Mouse (Mus musculus) hindbrain, embryonic 16.5 days (tissue): Measurements from ENCODE around the gene Actl11. TPM values are rescaled to one million over a fixed set of nuclear protein-coding genes. Genes with fewer than 3 reads are reported as not detected.

Experiments used
- ATAC-seq: fragments of 200-750 bp; cut with Nextera tagmentation; 2 replicates; pipeline ENCODE4 v1.8.0; 2017; ENCODE audit warnings: moderate TSS enrichment, moderate library complexity
- H3K27ac ChIP-seq: fragments of 300-500 bp; sonication (generic); 2 replicates; pipeline ENCODE4 v1.5.1; 2014; ENCODE audit warnings: low read depth, mild to moderate bottlenecking, control low read depth, low read length, moderate library complexity
- H3K27me3 ChIP-seq: fragments of 300-500 bp; sonication (generic); replicated peaks from 2 replicates; pipeline ENCODE4 v1.6.1; 2014; ENCODE audit warnings: low read length; ENCODE audit not compliant: control insufficient read depth, insufficient read depth
- H3K36me3 ChIP-seq: fragments of 300-500 bp; sonication (generic); 2 replicates; pipeline ENCODE4 v1.6.1; 2014; ENCODE audit warnings: mild to moderate bottlenecking, low read length, moderate library complexity, mixed read lengths; ENCODE audit not compliant: control insufficient read depth, insufficient read depth
- H3K4me1 ChIP-seq: fragments of 300-500 bp; sonication (generic); 2 replicates; pipeline ENCODE4 v1.6.1; 2014; ENCODE audit warnings: low read depth, low read length; ENCODE audit not compliant: control insufficient read depth, insufficient read depth
- H3K4me2 ChIP-seq: fragments of 300-500 bp; sonication (generic); 2 replicates; pipeline ENCODE4 v1.6.1; 2014; ENCODE audit warnings: mild to moderate bottlenecking, low read length, control low read depth, moderate library complexity
- H3K4me3 ChIP-seq: fragments of 300-500 bp; sonication (generic); 2 replicates; pipeline ENCODE4 v1.5.1; 2014; ENCODE audit warnings: mild to moderate bottlenecking, low read length, control low read depth, moderate library complexity
- H3K9ac ChIP-seq: fragments of 300-500 bp; sonication (generic); 2 replicates; pipeline ENCODE4 v1.6.1; 2014; ENCODE audit warnings: low read depth, mild to moderate bottlenecking, control low read depth, low read length, moderate library complexity
- H3K9me3 ChIP-seq: fragments of 300-500 bp; sonication (generic); 2 replicates; pipeline ENCODE4 v1.6.1; 2014; ENCODE audit warnings: mild to moderate bottlenecking, low read length, moderate library complexity; ENCODE audit not compliant: control insufficient read depth
- WGBS: fragments of 180-500 bp; shearing (Covaris S2); extraction: QIAGEN DNeasy Blood & Tissue Kit; methylation state at CpG from one replicate; pipeline ENCODE4 v1.1.7; 2014; 5-methylcytosine and 5-hydroxymethylcytosine counted together
- polyA plus RNA-seq: library from polyadenylated mRNA; unstranded; fragments of >200 nt; fragmentation: Nextera tagmentation; extraction: Ambion mirVana; gene quantifications from 2 replicates; pipeline ENCODE4 v1.2.1, GENCODE M21; 2015

Gene Actl11
- polyA plus RNA-seq, 1 experiment from 2014 or later: not detected

GRCm38 (mm10) chr9:107964681-107965080 lies 36.4 kb downstream of the Actl11 start:
- H3K9ac ChIP-seq: no peak overlapping the region
- no peak overlapping the region for H3K4me3 ChIP-seq
- no peak overlapping the region for H3K4me2 ChIP-seq
- peaks cover 16% of the 10 kb centered on the region for H3K4me1 ChIP-seq
- 92% methylated on average over 9 of the region's 9 CpGs for WGBS
- ATAC-seq: no peak
- H3K27ac ChIP-seq: no peak overlapping the region
- no peaks in the 10 kb centered on the region for H3K9me3 ChIP-seq
- H3K27me3 ChIP-seq: no peaks in the 10 kb centered on the region
- H3K36me3 ChIP-seq: no peaks in the 10 kb centered on the region

GRCm38 (mm10) chr9:107966676-107967075 lies 38.4 kb downstream of the Actl11 start:
- Histone ChIP-seq H3K4me3 (no peak overlapping the region), H3K4me2 (no peak overlapping the region), H3K4me1 (peaks cover 6% of the 10 kb centered on the region), H3K9me3 (no peaks in the 10 kb centered on the region), H3K36me3 (0 out of 2 replicates have a peak, but pooled peaks cover 2% of the 10 kb centered on the region), H3K27me3 (no peaks in the 10 kb centered on the region), H3K9ac (no peak overlapping the region), H3K27ac (no peak overlapping the region)
- no peak for ATAC-seq
- 87% methylated on average over 10 of the region's 10 CpGs for WGBS

- H3K9me3 ChIP-seq: no peaks in the 10 kb centered on the region
- no peak overlapping the region for H3K4me2 ChIP-seq
- H3K27ac ChIP-seq: no peak overlapping the region
- H3K4me1 ChIP-seq: no peaks in the 10 kb centered on the region
- H3K27me3 ChIP-seq: no peaks in the 10 kb centered on the region
- H3K4me3 ChIP-seq: no peak overlapping the region
- WGBS: 86% methylated on average over 6 of the region's 6 CpGs
- no peak for ATAC-seq
- H3K36me3 ChIP-seq: 0 out of 2 replicates have a peak, but pooled peaks cover 3% of the 10 kb centered on the region
- H3K9ac ChIP-seq: no peak overlapping the region
Measured at GRCm38 (mm10) chr9:107967437-107967836, 39.2 kb downstream of the Actl11 start.

GRCm38 (mm10) chr9:107968531-107968930 lies 40.3 kb downstream of the Actl11 start:
- Histone ChIP-seq H3K27me3 (no peaks in the 10 kb centered on the region), H3K36me3 (0 out of 2 replicates have a peak, but pooled peaks cover 3% of the 10 kb centered on the region), H3K9ac (no peak overlapping the region), H3K4me3 (no peak overlapping the region), H3K4me1 (no peaks in the 10 kb centered on the region), H3K27ac (no peak overlapping the region), H3K4me2 (no peak overlapping the region), H3K9me3 (no peaks in the 10 kb centered on the region)
- WGBS: 92% methylated on average over 7 of the region's 7 CpGs
- no peak for ATAC-seq

- no peak for ATAC-seq
- Histone ChIP-seq H3K27ac (no peak overlapping the region), H3K9me3 (no peaks in the 10 kb centered on the region), H3K27me3 (no peaks in the 10 kb centered on the region), H3K4me1 (no peaks in the 10 kb centered on the region), H3K36me3 (0 out of 2 replicates have a peak, but pooled peaks cover 3% of the 10 kb centered on the region), H3K9ac (no peak overlapping the region), H3K4me2 (no peak overlapping the region), H3K4me3 (no peak overlapping the region)
- WGBS: 84% methylated on average over 5 of the region's 5 CpGs
Measured at GRCm38 (mm10) chr9:107970311-107970710, 42.0 kb downstream of the Actl11 start.

GRCm38 (mm10) chr9:107971690-107972541 lies 43.6 kb downstream of the Actl11 start:
- Histone ChIP-seq H3K4me3 (no peak overlapping the region), H3K4me1 (no peaks in the 10 kb centered on the region), H3K27me3 (no peaks in the 10 kb centered on the region), H3K27ac (no peak overlapping the region), H3K9ac (no peak overlapping the region), H3K36me3 (0 out of 2 replicates have a peak, but pooled peaks cover 3% of the 10 kb centered on the region), H3K9me3 (no peaks in the 10 kb centered on the region), H3K4me2 (no peak overlapping the region)
- WGBS: 87% methylated on average over 8 of the region's 8 CpGs
- ATAC-seq: no peak

GRCm38 (mm10) chr9:107974491-107975171 lies 46.4 kb downstream of the Actl11 start:
- Histone ChIP-seq H3K27me3 (no peaks in the 10 kb centered on the region), H3K4me3 (no peak overlapping the region), H3K36me3 (0 out of 2 replicates have a peak, but pooled peaks cover 3% of the 10 kb centered on the region), H3K27ac (no peak overlapping the region), H3K9ac (no peak overlapping the region), H3K4me1 (no peaks in the 10 kb centered on the region), H3K4me2 (no peak overlapping the region), H3K9me3 (no peaks in the 10 kb centered on the region)
- no peak for ATAC-seq
- WGBS: 84% methylated on average over 10 of the region's 10 CpGs

- Histone ChIP-seq H3K27ac (no peak within 1 kb of the TSS), H3K4me2 (no peak within 1 kb of the TSS), H3K27me3 (no peaks in the 10 kb centered on the region), H3K9me3 (no peaks in the 10 kb centered on the region), H3K4me1 (no peaks in the 10 kb centered on the region), H3K9ac (no peak within 1 kb of the TSS), H3K4me3 (no peak within 1 kb of the TSS), H3K36me3 (0 out of 2 replicates have a peak, but pooled peaks cover 3% of the 10 kb centered on the region)
- no peak for ATAC-seq
- 73% methylated on average over 12 of the region's 12 CpGs for WGBS
Measured at GRCm38 (mm10) chr9:107975399-107976386, 47.4 kb downstream of the Actl11 start, which contains the start of gene Uba7. Gene Uba7 (plus strand): TSS chr9:107975505.
